Mouse (Mus musculus) embryonic facial prominence, embryonic 12.5 days (tissue): ENCODE measurements around the gene 4930535I16Rik. TPM values are rescaled to one million over a fixed set of nuclear protein-coding genes. Genes with fewer than 3 reads are reported as not detected.

Experiments used
- ATAC-seq: fragments of 200-750 bp; cut with Nextera tagmentation; 2 replicates; pipeline ENCODE4 v1.8.0; 2017; ENCODE audit not compliant: insufficient number of reproducible peaks, insufficient read depth, low FRiP score, low TSS enrichment
- H3K27ac ChIP-seq: fragments of 300-500 bp; sonication (generic); 2 replicates; pipeline ENCODE4 v1.5.1; 2016; ENCODE audit warnings: mild to moderate bottlenecking
- H3K27me3 ChIP-seq: fragments of 300-500 bp; sonication (generic); 2 replicates; pipeline ENCODE4 v1.6.1; 2016; ENCODE audit warnings: mild to moderate bottlenecking, moderate library complexity
- H3K36me3 ChIP-seq: fragments of 300-500 bp; sonication (generic); 2 replicates; pipeline ENCODE4 v1.6.1; 2016; ENCODE audit warnings: mild to moderate bottlenecking
- H3K4me1 ChIP-seq: fragments of 300-500 bp; sonication (generic); 2 replicates; pipeline ENCODE4 v1.6.1; 2016
- H3K4me2 ChIP-seq: fragments of 300-500 bp; sonication (generic); replicated peaks from 2 replicates; pipeline ENCODE4 v1.6.1; 2016; ENCODE audit warnings: mild to moderate bottlenecking, moderate library complexity
- H3K4me3 ChIP-seq: fragments of 300-500 bp; sonication (generic); 2 replicates; pipeline ENCODE4 v1.5.1; 2016; ENCODE audit warnings: mild to moderate bottlenecking
- H3K9ac ChIP-seq: fragments of 300-500 bp; sonication (generic); 2 replicates; pipeline ENCODE4 v1.6.1; 2016; ENCODE audit warnings: mild to moderate bottlenecking, moderate library complexity
- H3K9me3 ChIP-seq: fragments of 300-500 bp; sonication (generic); 2 replicates; pipeline ENCODE4 v1.6.1; 2016; ENCODE audit warnings: mild to moderate bottlenecking, moderate library complexity
- WGBS: fragments of 180-500 bp; shearing (Covaris S2); methylation state at CpG from one replicate; pipeline ENCODE4 v1.1.7; 2016; 5-methylcytosine and 5-hydroxymethylcytosine counted together
- polyA plus RNA-seq: library from polyadenylated mRNA; unstranded; fragments of >200 nt; fragmentation: Nextera tagmentation; extraction: Ambion mirVana; gene quantifications from 2 replicates; pipeline ENCODE4 v1.2.1, GENCODE M21; 2016

Gene 4930535I16Rik
- polyA plus RNA-seq, 1 experiment from 2014 or later = 0.47 TPM

GRCm38 (mm10) chr4:123904333-123905125, 13.3 kb downstream of the 4930535I16Rik start, which contains the start of gene Mycbp:
Mycbp (plus strand) TSS chr4:123904832.
- peak; percentile 100 for ATAC-seq
- 1% methylated on average over 49 of the region's 49 CpGs for WGBS

GRCm38 (mm10) chr4:123903432-123903831, 14.4 kb downstream of the 4930535I16Rik start:
- no peak for ATAC-seq
- no peak overlapping the region for H3K4me2 ChIP-seq
- no peak overlapping the region for H3K9ac ChIP-seq
- H3K36me3 ChIP-seq = no peaks in the 10 kb centered on the region
- no peaks in the 10 kb centered on the region for H3K27me3 ChIP-seq
- WGBS = 77% methylated on average over 3 of the region's 3 CpGs
- no peak overlapping the region for H3K27ac ChIP-seq
- H3K4me3 ChIP-seq = no peak overlapping the region
- peaks cover 8% of the 10 kb centered on the region for H3K4me1 ChIP-seq
- no peaks in the 10 kb centered on the region for H3K9me3 ChIP-seq

More at GRCm38 (mm10) chr4:123904333-123905125, 13.3 kb downstream of the 4930535I16Rik start, which contains the start of gene Mycbp:
- Histone ChIP-seq H3K4me3 (peak within 1 kb of the TSS; percentile 91), H3K27ac (peak within 1 kb of the TSS; percentile 86), H3K4me2 (peak within 1 kb of the TSS; percentile 81), H3K36me3 (no peaks in the 10 kb centered on the region), H3K9ac (peak within 1 kb of the TSS; percentile 86), H3K9me3 (no peaks in the 10 kb centered on the region), H3K27me3 (no peaks in the 10 kb centered on the region), H3K4me1 (peaks cover 8% of the 10 kb centered on the region)

GRCm38 (mm10) chr4:123898696-123899095, 19.1 kb downstream of the 4930535I16Rik start:
- 10% methylated on average over 5 of the region's 5 CpGs for WGBS
- Histone ChIP-seq H3K36me3 (no peaks in the 10 kb centered on the region), H3K9me3 (no peaks in the 10 kb centered on the region), H3K4me2 (no peak overlapping the region), H3K27me3 (no peaks in the 10 kb centered on the region), H3K27ac (no peak overlapping the region), H3K9ac (no peak overlapping the region), H3K4me3 (no peak overlapping the region), H3K4me1 (no peaks in the 10 kb centered on the region)
- no peak for ATAC-seq

- ATAC-seq = no peak
- H3K36me3 ChIP-seq = no peaks in the 10 kb centered on the region
- 83% methylated on average over 4 of the region's 4 CpGs for WGBS
- no peaks in the 10 kb centered on the region for H3K27me3 ChIP-seq
- H3K4me2 ChIP-seq = no peak overlapping the region
- no peaks in the 10 kb centered on the region for H3K9me3 ChIP-seq
- H3K27ac ChIP-seq = no peak overlapping the region
- H3K4me3 ChIP-seq = no peak overlapping the region
- H3K4me1 ChIP-seq = no peaks in the 10 kb centered on the region
- no peak overlapping the region for H3K9ac ChIP-seq
These were observed 23.5 kb downstream of the 4930535I16Rik start for GRCm38 (mm10) chr4:123894295-123894694.

GRCm38 (mm10) chr4:123893726-123894125, 24.1 kb downstream of the 4930535I16Rik start:
- no peak overlapping the region for H3K4me3 ChIP-seq
- no peaks in the 10 kb centered on the region for H3K36me3 ChIP-seq
- no peak overlapping the region for H3K4me2 ChIP-seq
- no peak overlapping the region for H3K9ac ChIP-seq
- no peaks in the 10 kb centered on the region for H3K27me3 ChIP-seq
- 94% methylated on average over 5 of the region's 5 CpGs for WGBS
- H3K27ac ChIP-seq = no peak overlapping the region
- no peak for ATAC-seq
- H3K4me1 ChIP-seq = no peaks in the 10 kb centered on the region
- H3K9me3 ChIP-seq = no peaks in the 10 kb centered on the region

Other genes with a start within 250 kb of the 4930535I16Rik start
- gene Macf1, start 233.7 kb downstream of the 4930535I16Rik start, polyA plus RNA-seq = 56.5 and 57.3 TPM in 2 replicates
- 324 and 329 TPM in 2 replicates for gene Ndufs5, start 199.8 kb downstream of the 4930535I16Rik start, polyA plus RNA-seq
- gene Akirin1, start 167.7 kb downstream of the 4930535I16Rik start, polyA plus RNA-seq = 67.5 and 70.0 TPM in 2 replicates
- gene Rhbdl2, start 130.1 kb downstream of the 4930535I16Rik start, polyA plus RNA-seq = 0.75 and 1.6 TPM in 2 replicates
- 0.08 and 0.17 TPM in 2 replicates for gene 4933427I04Rik, start 58.3 kb downstream of the 4930535I16Rik start, polyA plus RNA-seq
- gene Mycbp, start 13.2 kb downstream of the 4930535I16Rik start, polyA plus RNA-seq = 65.4 and 71.6 TPM in 2 replicates
- gene Rragc, start 576 bp downstream of the 4930535I16Rik start, polyA plus RNA-seq = 64.3 and 64.9 TPM in 2 replicates